In genomic region chr5:143403221-143404147, GRCm38 (mm10) we compare ENCODE assay signal across 8 mouse cellular contexts. TPM values are rescaled to one million over a fixed set of nuclear protein-coding genes. Genes with fewer than 3 reads are reported as not detected.
DNase-seq lines count a peak whose midpoint lies in the region; ATAC-seq and TF ChIP-seq lines count a peak whose summit lies in the region.

Gene Kdelr2 (plus strand): TSS chr5:143403838.

- no peak; the same call in 1 of the 2 replicates for TF ChIP-seq CTCF in midbrain, postnatal 0 days (IDR thresholded peaks at IDR 0.05)

- H3K4me2 ChIP-seq in embryonic facial prominence, embryonic 14.5 days (ENCODE audit: low read depth, low read length): peak within 1 kb of the TSS; percentile 53
- H3K4me2 ChIP-seq in limb, embryonic 14.5 days (replicated peaks; ENCODE audit: low read depth, low read length, severe bottlenecking): peak within 1 kb of the TSS; percentile 70
- H3K4me2 ChIP-seq in midbrain, postnatal 0 days (ENCODE audit: low read depth, low read length, poor library complexity, severe bottlenecking): peak within 1 kb of the TSS; percentile 91

- peak within 1 kb of the TSS; percentile 95 for H3K9ac ChIP-seq in embryonic facial prominence, embryonic 14.5 days (ENCODE audit: low read depth, low read length)
- H3K9ac ChIP-seq in limb, embryonic 14.5 days (ENCODE audit: low read depth, low read length, severe bottlenecking): peak within 1 kb of the TSS; percentile 97
- H3K9ac ChIP-seq in midbrain, postnatal 0 days (replicated peaks; ENCODE audit: low read length, poor library complexity, severe bottlenecking): peak within 1 kb of the TSS; percentile 77

- peaks cover 33% of the 10 kb centered on the region for H3K36me3 ChIP-seq in embryonic facial prominence, embryonic 14.5 days (ENCODE audit: control insufficient read depth, insufficient read depth, low read length)
- peaks cover 36% of the 10 kb centered on the region for H3K36me3 ChIP-seq in limb, embryonic 14.5 days (ENCODE audit: control insufficient read depth, insufficient read depth, low read length)
- H3K36me3 ChIP-seq in midbrain, postnatal 0 days (ENCODE audit: insufficient read depth, low read length): peaks cover 10% of the 10 kb centered on the region; the same call in 1 of the 2 replicates

- TF ChIP-seq POLR2A in limb, embryonic 14.5 days (IDR thresholded peaks at IDR 0.05; ENCODE audit: borderline replicate concordance, extremely low read depth, insufficient read depth, insufficient read length): peak; percentile 82; the same call in 1 of the 2 replicates

- no peaks in the 10 kb centered on the region for H3K9me3 ChIP-seq in embryonic facial prominence, embryonic 14.5 days (ENCODE audit: control insufficient read depth, low read length)
- no peaks in the 10 kb centered on the region for H3K9me3 ChIP-seq in limb, embryonic 14.5 days (ENCODE audit: control insufficient read depth, low read length)
- no peaks in the 10 kb centered on the region for H3K9me3 ChIP-seq in midbrain, postnatal 0 days (ENCODE audit: low read length)

- peak within 1 kb of the TSS; percentile 92 for H3K4me3 ChIP-seq in embryonic facial prominence, embryonic 14.5 days (ENCODE audit: low read depth, low read length)
- peak within 1 kb of the TSS; percentile 78 for H3K4me3 ChIP-seq in limb, embryonic 14.5 days (replicated peaks; ENCODE audit: low read length)
- H3K4me3 ChIP-seq in midbrain, postnatal 0 days (ENCODE audit: low read depth, low read length): peak within 1 kb of the TSS; percentile 67

- 1% methylated on average over 39 of the region's 72 CpGs for WGBS in embryonic facial prominence, embryonic 14.5 days
- WGBS in limb, embryonic 14.5 days: under 1% methylated on average over 51 of the region's 72 CpGs
- WGBS in midbrain, postnatal 0 days: under 1% methylated on average over 62 of the region's 72 CpGs

- peak; percentile 96 for ATAC-seq in embryonic facial prominence, embryonic 14.5 days (ENCODE audit: low read depth)
- peak; percentile 94 for ATAC-seq in limb, embryonic 14.5 days (ENCODE audit: low FRiP score, low read depth)
- peak; percentile 96 for ATAC-seq in midbrain, postnatal 0 days (ENCODE audit: low FRiP score)

- DNase-seq in 3134 (ENCODE audit: extremely low read depth, insufficient read length, low spot score): peak; percentile 94
- peak; percentile 78 for DNase-seq in adrenal gland, postnatal 4 days (ENCODE audit: low spot score in 2 of 2)
- DNase-seq in embryonic facial prominence, embryonic 14.5 days (ENCODE audit: low spot score): peak; percentile 95
- DNase-seq in heart, adult 8-10 months (ENCODE audit: low spot score): peak; percentile 87
- DNase-seq in kidney, adult 9 months: peak; percentile 91
- DNase-seq in limb, embryonic 14.5 days (ENCODE audit: low spot score): peak; percentile 93
- DNase-seq in midbrain, postnatal 0 days (ENCODE audit: low spot score): peak; percentile 94
- peak; percentile 76 to 86 for DNase-seq in spleen, postnatal 14 days (ENCODE audit: low spot score in 2 of 2)

- H3K27me3 ChIP-seq in embryonic facial prominence, embryonic 14.5 days (replicated peaks; ENCODE audit: control insufficient read depth, insufficient read depth, low read length): no peaks in the 10 kb centered on the region
- no peaks in the 10 kb centered on the region for H3K27me3 ChIP-seq in limb, embryonic 14.5 days (ENCODE audit: control insufficient read depth, insufficient read depth, low read length)
- H3K27me3 ChIP-seq in midbrain, postnatal 0 days (ENCODE audit: insufficient read depth, low read length): no peaks in the 10 kb centered on the region

- peak within 1 kb of the TSS; percentile 87 for H3K27ac ChIP-seq in embryonic facial prominence, embryonic 14.5 days (replicated peaks; ENCODE audit: low read depth, low read length)
- peak within 1 kb of the TSS; percentile 93 for H3K27ac ChIP-seq in limb, embryonic 14.5 days (replicated peaks; ENCODE audit: low read depth, low read length)
- H3K27ac ChIP-seq in midbrain, postnatal 0 days (ENCODE audit: low read depth, low read length): peak within 1 kb of the TSS; percentile 84

- peaks cover 9% of the 10 kb centered on the region; the same call in 1 of the 2 replicates for H3K4me1 ChIP-seq in embryonic facial prominence, embryonic 14.5 days (ENCODE audit: control insufficient read depth, insufficient read depth, low read length)
- H3K4me1 ChIP-seq in limb, embryonic 14.5 days (ENCODE audit: control insufficient read depth, insufficient read depth, low read length): peaks cover 12% of the 10 kb centered on the region
- H3K4me1 ChIP-seq in midbrain, postnatal 0 days (ENCODE audit: insufficient read depth, low read length): peaks cover 7% of the 10 kb centered on the region; the same call in 1 of the 2 replicates

RNA-seq across cellular contexts. Expression of gene Kdelr2, which starts in this region (rescaled TPM):
- total RNA-seq in adrenal gland, postnatal 4 days (2021): 100 to 1,000 TPM; 129 to 136 TPM
- 477 and 497 TPM in 2 replicates for polyA plus RNA-seq in embryonic facial prominence, embryonic 14.5 days (2014; fragmentation: Nextera tagmentation; extraction: Ambion mirVana)
- total RNA-seq in heart, adult 8-10 months (2022): 10 to 100 TPM; 45.0 to 54.2 (median 49.3) TPM
- polyA plus RNA-seq in limb, embryonic 14.5 days (2012; rRNA removed): 189 and 268 TPM in 2 replicates
- polyA plus RNA-seq in limb, embryonic 14.5 days (2014; fragmentation: Nextera tagmentation; extraction: Ambion mirVana): 463 and 493 TPM in 2 replicates
- total RNA-seq in midbrain, postnatal 0 days (2014; rRNA removed): 82.4 and 97.3 TPM in 2 replicates
- 128 and 138 TPM in 2 replicates for polyA plus RNA-seq in midbrain, postnatal 0 days (2015; fragmentation: Nextera tagmentation; extraction: Ambion mirVana)

Comparison
In these comparisons a context has a peak if more than half of its experiments do, and no peak if none do; other contexts are left out.
1. Peak in every context shown above with its lines: DNase-seq, ATAC-seq, H3K4me3 ChIP-seq and H3K27ac ChIP-seq.